Mouse (Mus musculus) CD4-positive, CD25-positive, alpha-beta regulatory T cell, adult 4 months (primary cell): ENCODE data around the gene C1qtnf3. TPM values are rescaled to one million over a fixed set of nuclear protein-coding genes. Genes with fewer than 3 reads are reported as not detected.
"Not testable (repeated sequence)": the region's sequence is repeated elsewhere in the genome, so short reads cannot be mapped to it uniquely, and the experiment has no call there.

ENCODE experiments used
- ATAC-seq: one replicate; pipeline ENCODE4 v1.8.0; 2017
- polyA plus RNA-seq, 2 experiments: library from polyadenylated mRNA; unstranded; fragments of 100-300 nt; shearing (Covaris generic); gene quantifications; one replicate each; pipeline ENCODE4 v1.2.1; 2017

C1qtnf3 gene
- polyA plus RNA-seq, 2 experiments from 2014 or later: not detected

GRCm38 (mm10) chr15:10959277-10960026 lies 7.3 kb downstream of the C1qtnf3 start:
- no peak for ATAC-seq

GRCm38 (mm10) chr15:10960267-10960666 lies 8.1 kb downstream of the C1qtnf3 start:
- ATAC-seq: no peak

GRCm38 (mm10) chr15:10962601-10963000 lies 10.5 kb downstream of the C1qtnf3 start:
- ATAC-seq: no peak

GRCm38 (mm10) chr15:10969439-10969838 lies 17.3 kb downstream of the C1qtnf3 start:
- no peak for ATAC-seq

- ATAC-seq: no peak
These were observed 18.6 kb downstream of the C1qtnf3 start for GRCm38 (mm10) chr15:10970777-10971176.

GRCm38 (mm10) chr15:10977151-10977550 lies 25.0 kb downstream of the C1qtnf3 start:
- ATAC-seq: no peak

- ATAC-seq: no peak
These were observed 28.6 kb downstream of the C1qtnf3 start for GRCm38 (mm10) chr15:10980712-10981111.

- peak; percentile 91 for ATAC-seq
These were observed 29.4 kb downstream of the C1qtnf3 start, which contains the start of gene Amacr for GRCm38 (mm10) chr15:10981377-10982063. TSS of gene Amacr (plus strand) at chr15:10981756.

- ATAC-seq: peak; percentile 2
These were observed 29.9 kb downstream of the C1qtnf3 start for GRCm38 (mm10) chr15:10982064-10982435.

GRCm38 (mm10) chr15:10985756-10986155 lies 33.6 kb downstream of the C1qtnf3 start:
- no peak for ATAC-seq

- not testable (repeated sequence) for ATAC-seq
These were observed 34.3 kb downstream of the C1qtnf3 start for GRCm38 (mm10) chr15:10986477-10986876.

- ATAC-seq: no peak
These were observed 38.3 kb downstream of the C1qtnf3 start for GRCm38 (mm10) chr15:10990411-10990810.

- ATAC-seq: no peak
These were observed 39.4 kb downstream of the C1qtnf3 start for GRCm38 (mm10) chr15:10991566-10991965.

- ATAC-seq: no peak
These were observed 47.7 kb downstream of the C1qtnf3 start for GRCm38 (mm10) chr15:10999832-11000231.

GRCm38 (mm10) chr15:11000421-11000820 lies 48.3 kb downstream of the C1qtnf3 start, which contains the start of gene Slc45a2:
TSS of gene Slc45a2 (plus strand) at chr15:11000721.
- ATAC-seq: no peak

GRCm38 (mm10) chr15:11003791-11004190 lies 51.7 kb downstream of the C1qtnf3 start:
- ATAC-seq: no peak

- no peak for ATAC-seq
These were observed 52.5 kb downstream of the C1qtnf3 start for GRCm38 (mm10) chr15:11004646-11005045.

GRCm38 (mm10) chr15:11008756-11009155 lies 56.6 kb downstream of the C1qtnf3 start:
- no peak for ATAC-seq

- ATAC-seq: no peak
These were observed 58.9 kb downstream of the C1qtnf3 start for GRCm38 (mm10) chr15:11010976-11011548.

GRCm38 (mm10) chr15:11014931-11015330 lies 62.8 kb downstream of the C1qtnf3 start:
- no peak for ATAC-seq

GRCm38 (mm10) chr15:11026801-11027561 lies 74.8 kb downstream of the C1qtnf3 start:
- no peak for ATAC-seq
